8 mouse cellular contexts compared by ENCODE assay signal in the genomic region with DNA sequence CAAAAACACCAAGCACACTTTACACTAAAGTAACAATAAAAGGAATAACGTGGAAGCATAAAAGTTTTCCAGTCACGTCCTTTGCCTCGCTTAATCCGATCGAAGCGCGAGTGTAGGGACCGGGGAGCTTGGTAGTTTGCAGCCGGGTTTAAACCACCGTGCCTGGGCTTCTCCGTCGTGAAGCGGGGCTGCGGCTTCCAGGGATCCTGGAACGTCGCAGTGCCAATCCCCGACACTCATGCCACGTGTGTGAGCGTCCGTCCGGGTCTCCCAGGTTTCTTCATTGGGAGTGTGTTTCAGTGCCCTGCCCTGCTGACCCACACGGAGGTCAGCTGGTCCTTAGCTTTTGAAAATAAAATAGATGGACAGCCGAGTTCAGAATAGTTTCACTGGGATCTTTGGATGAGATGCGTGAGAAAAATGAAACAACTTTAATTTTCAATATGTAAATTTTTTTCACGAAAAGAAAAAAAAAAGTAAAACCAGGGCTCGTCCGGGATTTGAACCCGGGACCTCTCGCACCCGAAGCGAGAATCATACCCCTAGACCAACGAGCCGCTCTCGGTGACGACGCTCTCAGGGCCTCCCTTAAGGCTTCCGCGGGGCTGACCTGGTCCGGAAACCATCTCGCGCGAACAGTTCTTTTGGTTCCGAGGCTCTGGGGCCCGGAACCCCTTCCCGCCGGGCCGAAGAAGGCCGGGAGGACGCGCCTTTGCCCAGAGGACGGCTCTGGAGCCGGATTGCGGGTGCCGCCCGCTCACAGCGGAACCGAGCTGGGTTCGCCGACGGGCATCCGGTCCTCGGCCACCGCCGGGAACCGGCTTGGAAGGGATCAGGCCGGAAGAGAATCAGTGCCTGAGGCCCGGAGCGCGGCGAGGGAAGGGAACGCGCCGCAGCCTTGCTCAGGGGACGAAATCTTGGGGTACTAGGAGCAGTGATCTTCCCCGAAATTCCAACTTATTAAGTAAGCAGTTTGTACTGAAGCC. TPM values are rescaled to one million over a fixed set of nuclear protein-coding genes. Genes with fewer than 3 reads are reported as not detected.
DNase-seq lines count a peak whose midpoint lies in the region; ATAC-seq and TF ChIP-seq lines count a peak whose summit lies in the region.

No protein-coding gene starts in this region.

- no peaks in the 10 kb centered on the region for H3K9me3 ChIP-seq in embryonic facial prominence, embryonic 15.5 days (replicated peaks)
- no peaks in the 10 kb centered on the region for H3K9me3 ChIP-seq in limb, embryonic 14.5 days (ENCODE audit: control insufficient read depth, low read length)
- H3K9me3 ChIP-seq in midbrain, embryonic 16.5 days (replicated peaks; ENCODE audit: control insufficient read depth, low read length, poor library complexity, severe bottlenecking), result no peaks in the 10 kb centered on the region

- H3K9ac ChIP-seq in embryonic facial prominence, embryonic 15.5 days, result peak overlapping the region; percentile 99
- peak overlapping the region; percentile 95 for H3K9ac ChIP-seq in limb, embryonic 14.5 days (ENCODE audit: low read depth, low read length, severe bottlenecking)
- peak overlapping the region; percentile 83 for H3K9ac ChIP-seq in midbrain, embryonic 16.5 days (ENCODE audit: low read depth, low read length)

- ATAC-seq in embryonic facial prominence, embryonic 15.5 days (ENCODE audit: insufficient number of reproducible peaks, low FRiP score, low TSS enrichment, low read depth), result peak; percentile 84
- ATAC-seq in limb, embryonic 14.5 days (ENCODE audit: low FRiP score, low read depth), result peak; percentile 85
- ATAC-seq in midbrain, embryonic 16.5 days, result peak; percentile 83

- H3K4me1 ChIP-seq in bone marrow, adult 2 months (ENCODE audit: control insufficient read depth, insufficient read depth, low read length), result no peaks in the 10 kb centered on the region; the same call in 1 of the 2 replicates
- H3K4me1 ChIP-seq in embryonic facial prominence, embryonic 15.5 days, result 0 out of 2 replicates have a peak, but pooled peaks cover 4% of the 10 kb centered on the region
- H3K4me1 ChIP-seq in limb, embryonic 14.5 days (ENCODE audit: control insufficient read depth, insufficient read depth, low read length), result no peaks in the 10 kb centered on the region; the same call in 1 of the 2 replicates
- no peaks in the 10 kb centered on the region; the same call in 1 of the 2 replicates for H3K4me1 ChIP-seq in midbrain, embryonic 16.5 days (ENCODE audit: control insufficient read depth, insufficient read depth, low read length)
- peaks cover 3% of the 10 kb centered on the region; the same call in 1 of the 2 replicates for H3K4me1 ChIP-seq in spleen, adult 2 months (ENCODE audit: control insufficient read depth, insufficient read depth, insufficient read length)

- peak overlapping the region; percentile 89 for H3K4me3 ChIP-seq in bone marrow, adult 2 months (replicated peaks; ENCODE audit: control insufficient read depth, low read depth, low read length)
- peak overlapping the region; percentile 89 for H3K4me3 ChIP-seq in embryonic facial prominence, embryonic 15.5 days (replicated peaks)
- peak overlapping the region; percentile 84 for H3K4me3 ChIP-seq in limb, embryonic 14.5 days (replicated peaks; ENCODE audit: low read length)
- peak overlapping the region; percentile 75 for H3K4me3 ChIP-seq in midbrain, embryonic 16.5 days (ENCODE audit: low read depth, low read length)
- H3K4me3 ChIP-seq in spleen, adult 2 months (ENCODE audit: extremely low read depth, insufficient read depth, insufficient read length), result peak overlapping the region; percentile 98

- H3K27me3 ChIP-seq in embryonic facial prominence, embryonic 15.5 days, result no peaks in the 10 kb centered on the region
- no peaks in the 10 kb centered on the region for H3K27me3 ChIP-seq in limb, embryonic 14.5 days (ENCODE audit: control insufficient read depth, insufficient read depth, low read length)
- no peaks in the 10 kb centered on the region for H3K27me3 ChIP-seq in midbrain, embryonic 16.5 days (ENCODE audit: control insufficient read depth, insufficient read depth, low read depth, low read length)
- no peaks in the 10 kb centered on the region for H3K27me3 ChIP-seq in spleen, adult 2 months (ENCODE audit: control insufficient read depth, insufficient read depth, low read length)

- WGBS in bone marrow, adult 2 months, result under 1% methylated on average over 75 of the region's 75 CpGs
- WGBS in embryonic facial prominence, embryonic 15.5 days, result under 1% methylated on average over 75 of the region's 75 CpGs
- 1% methylated on average over 75 of the region's 75 CpGs for WGBS in limb, embryonic 14.5 days
- under 1% methylated on average over 75 of the region's 75 CpGs for WGBS in midbrain, embryonic 16.5 days
- under 1% methylated on average over 75 of the region's 75 CpGs for WGBS in spleen, adult 2 months

- H3K27ac ChIP-seq in bone marrow, adult 2 months (ENCODE audit: control insufficient read depth, insufficient read depth, low read depth, low read length, poor library complexity), result peak overlapping the region; percentile 82
- H3K27ac ChIP-seq in embryonic facial prominence, embryonic 15.5 days (replicated peaks), result peak overlapping the region; percentile 98
- H3K27ac ChIP-seq in limb, embryonic 14.5 days (replicated peaks; ENCODE audit: low read depth, low read length), result peak overlapping the region; percentile 98
- peak overlapping the region; percentile 91 for H3K27ac ChIP-seq in midbrain, embryonic 16.5 days (ENCODE audit: low read length)
- peak overlapping the region; percentile 88 for H3K27ac ChIP-seq in spleen, adult 2 months (ENCODE audit: insufficient read depth, low read length)

- DNase-seq in 416B (ENCODE audit: low read depth), result peak; percentile 87
- DNase-seq in heart, adult 9 months (ENCODE audit: low spot score in 2 of 2), result peak; percentile 88 to 91
- peak; percentile 93 for DNase-seq in kidney, adult 9 months
- DNase-seq in limb, embryonic 14.5 days (ENCODE audit: low spot score), result peak; percentile 86
- DNase-seq in spleen, adult 2 months (ENCODE audit: low read depth in 1 of 2, low spot score in 2 of 2), result peak; percentile 63 to 81

- H3K4me2 ChIP-seq in embryonic facial prominence, embryonic 15.5 days (replicated peaks), result peak overlapping the region; percentile 57
- H3K4me2 ChIP-seq in limb, embryonic 14.5 days (replicated peaks; ENCODE audit: low read depth, low read length, severe bottlenecking), result peak overlapping the region; percentile 64
- peak overlapping the region; percentile 59 for H3K4me2 ChIP-seq in midbrain, embryonic 16.5 days (ENCODE audit: low read length)

- TF ChIP-seq POLR2A in bone marrow, adult 2 months (IDR thresholded peaks at IDR 0.05; ENCODE audit: borderline replicate concordance, control insufficient read depth, low read depth, low read length), result peak; percentile 43; the same call in 1 of the 2 replicates
- no peak for TF ChIP-seq POLR2A in limb, embryonic 14.5 days (IDR thresholded peaks at IDR 0.05; ENCODE audit: borderline replicate concordance, extremely low read depth, insufficient read depth, insufficient read length)
- peak; percentile 7 for TF ChIP-seq POLR2A in spleen, adult 2 months (IDR thresholded peaks at IDR 0.05; ENCODE audit: low read depth, low read length)

- TF ChIP-seq CTCF in bone marrow, adult 2 months (IDR thresholded peaks at IDR 0.05; ENCODE audit: control insufficient read depth, insufficient read depth, low read length), result no peak
- TF ChIP-seq CTCF in spleen, adult 2 months (IDR thresholded peaks at IDR 0.05; ENCODE audit: extremely low read depth, insufficient read depth, insufficient read length, insufficient replicate concordance), result no peak

- H3K36me3 ChIP-seq in embryonic facial prominence, embryonic 15.5 days, result no peaks in the 10 kb centered on the region
- H3K36me3 ChIP-seq in limb, embryonic 14.5 days (ENCODE audit: control insufficient read depth, insufficient read depth, low read length), result no peaks in the 10 kb centered on the region
- H3K36me3 ChIP-seq in midbrain, embryonic 16.5 days (ENCODE audit: control insufficient read depth, insufficient read depth, low read length), result no peaks in the 10 kb centered on the region
- H3K36me3 ChIP-seq in spleen, adult 2 months (ENCODE audit: control insufficient read depth, insufficient read depth, low read length), result no peaks in the 10 kb centered on the region

RNA-seq across cellular contexts. Expression of gene Mpzl1, which starts 7.7 kb away (rescaled TPM):
- 5.8 and 20.7 TPM in 2 replicates for polyA plus RNA-seq in bone marrow, adult 2 months (2011; ENCODE audit: insufficient read depth, insufficient read length, low replicate concordance, missing spikeins)
- polyA plus RNA-seq in embryonic facial prominence, embryonic 15.5 days (2015; fragmentation: Nextera tagmentation; extraction: Ambion mirVana), result 138 and 147 TPM in 2 replicates
- polyA plus RNA-seq in limb, embryonic 14.5 days (2012; rRNA removed), result 192 and 214 TPM in 2 replicates
- 196 and 209 TPM in 2 replicates for polyA plus RNA-seq in limb, embryonic 14.5 days (2014; fragmentation: Nextera tagmentation; extraction: Ambion mirVana)
- 150 and 155 TPM in 2 replicates for polyA plus RNA-seq in midbrain, embryonic 16.5 days (2015; fragmentation: Nextera tagmentation; extraction: Ambion mirVana)
- 15.3 and 15.9 TPM in 2 replicates for polyA plus RNA-seq in spleen, adult 2 months (2012; rRNA removed)

Comparison
In these comparisons a context has a peak if more than half of its experiments do, and no peak if none do; other contexts are left out.
1. Peak in every context shown above with its lines: DNase-seq, ATAC-seq, H3K4me3 ChIP-seq and H3K27ac ChIP-seq.